Mouse (Mus musculus): ENCODE data around the gene Cps1.

The Cps1 gene

DNA sequence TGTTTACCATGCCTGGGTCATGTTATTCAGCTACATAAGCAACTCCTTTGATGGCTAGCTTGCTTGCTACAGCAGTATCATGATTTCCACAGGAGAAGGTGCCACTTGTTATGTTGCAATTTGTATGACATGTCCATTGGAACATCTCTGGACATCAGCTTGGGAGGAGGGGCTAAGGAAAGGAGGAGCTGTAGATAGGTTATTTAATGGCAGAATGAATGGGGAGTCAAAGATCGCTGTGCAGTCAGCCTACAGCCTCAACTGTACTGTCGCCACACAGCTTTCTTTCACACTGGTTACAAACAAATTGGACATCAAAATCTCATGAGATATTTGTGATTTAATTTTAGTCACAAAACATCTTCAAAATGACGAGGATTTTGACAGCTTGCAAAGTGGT is at the start of gene Cps1:
Cps1 (plus strand) TSS at position 230 of the 400 bp plus-strand sequence.
- DNase-seq, result no peak

- no peak for DNase-seq
Observed at GRCm38 (mm10) chr1:67077739-67078138, 45.1 kb upstream of the Cps1 start.

GRCm38 (mm10) chr1:67078666-67079065 is 44.2 kb upstream of the Cps1 start:
- DNase-seq, result no peak

DNA sequence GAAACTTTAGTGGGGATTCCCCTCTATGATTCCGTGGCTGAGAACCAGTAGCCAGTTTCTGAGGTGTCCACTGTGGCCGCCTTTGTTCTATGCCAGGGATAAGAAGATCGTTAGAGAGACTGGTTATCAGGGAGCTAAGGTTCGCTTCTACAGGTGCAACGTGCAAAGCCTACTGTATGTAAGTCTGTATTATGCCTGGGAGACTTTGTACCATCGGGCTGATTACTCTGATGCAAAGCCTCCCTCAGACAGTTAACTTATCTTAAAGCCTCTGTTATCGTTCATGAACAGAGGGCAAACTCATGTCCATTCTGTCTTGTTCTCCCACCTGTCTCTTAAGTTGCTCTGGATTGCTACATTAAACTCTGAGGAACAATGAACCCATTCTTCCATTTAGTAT is 43.7 kb upstream of the Cps1 start:
- no peak for DNase-seq

GRCm38 (mm10) chr1:67092473-67092872 is 30.4 kb upstream of the Cps1 start:
- no peak for DNase-seq

- no peak for DNase-seq
Observed at GRCm38 (mm10) chr1:67099215-67099614, 23.6 kb upstream of the Cps1 start.

DNA sequence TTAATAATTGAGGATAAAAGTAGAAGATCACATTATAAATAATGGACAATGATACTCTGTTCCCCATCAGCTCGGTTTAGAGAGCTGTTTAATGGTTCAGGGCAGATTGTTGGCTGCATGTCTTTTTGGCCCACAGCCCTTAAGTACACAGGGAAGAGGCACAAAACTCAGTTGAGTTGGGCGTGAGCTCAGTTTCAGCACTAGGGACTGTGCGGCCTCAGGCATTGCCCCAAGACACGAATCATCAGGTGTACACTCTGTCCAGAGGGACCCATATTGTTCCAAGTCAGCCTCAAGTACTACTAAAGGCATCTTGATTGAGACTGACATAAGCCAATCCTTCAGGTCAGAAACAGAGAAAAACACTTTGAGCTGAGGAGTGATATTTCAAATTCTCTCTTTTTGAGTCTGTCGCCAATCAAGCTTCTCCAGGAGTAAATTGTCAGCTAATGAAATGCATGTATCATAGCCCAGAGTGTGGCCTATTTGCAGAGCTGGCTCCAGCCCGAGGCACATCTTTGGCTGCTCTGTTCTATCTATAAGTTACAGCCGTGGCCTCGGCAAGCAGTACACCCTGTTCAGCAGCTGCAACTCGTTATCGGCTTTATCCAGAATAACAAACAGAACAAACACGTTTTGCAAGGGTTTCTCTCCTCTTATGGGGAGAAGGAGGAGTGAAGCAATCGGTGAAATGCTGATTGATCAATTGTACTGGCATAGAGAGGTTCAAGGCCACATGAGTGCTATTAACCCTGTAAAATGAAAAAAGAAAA is 19.2 kb upstream of the Cps1 start:
- DNase-seq, result no peak

DNA sequence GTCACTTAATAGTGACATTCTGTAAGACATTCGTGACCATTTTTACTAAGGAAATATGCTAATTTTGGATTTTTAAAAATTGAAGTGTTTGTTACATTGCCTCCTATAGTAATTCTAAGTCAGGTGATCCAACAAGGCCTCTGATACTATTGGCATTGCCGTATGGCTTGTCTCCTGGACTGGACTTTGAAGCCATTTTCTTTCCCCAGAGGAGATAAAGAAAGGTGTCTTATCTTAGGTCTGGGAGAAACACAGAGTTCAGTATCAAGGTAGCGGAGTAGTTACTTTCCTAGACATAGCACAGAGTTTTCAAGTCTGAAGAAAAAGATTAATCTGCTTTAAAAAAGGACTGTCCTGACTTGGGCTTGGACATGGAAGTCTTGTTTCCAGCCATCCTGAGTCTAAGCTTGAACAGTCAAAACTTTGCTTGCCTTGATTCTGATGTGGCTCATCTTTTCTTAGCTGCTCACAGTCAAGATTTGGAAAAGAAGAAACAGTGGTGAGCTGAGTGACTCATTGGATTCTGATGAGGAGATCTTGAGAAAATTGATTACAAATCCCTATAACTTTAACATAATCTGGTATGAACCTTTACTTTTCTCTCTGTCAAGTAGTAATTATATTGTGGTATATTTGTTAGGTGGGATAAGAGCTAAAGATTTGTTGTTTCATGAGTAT is 11.1 kb upstream of the Cps1 start:
- DNase-seq, result no peak

- no peak for DNase-seq
Observed at GRCm38 (mm10) chr1:67113343-67114030, 9.3 kb upstream of the Cps1 start.

DNA sequence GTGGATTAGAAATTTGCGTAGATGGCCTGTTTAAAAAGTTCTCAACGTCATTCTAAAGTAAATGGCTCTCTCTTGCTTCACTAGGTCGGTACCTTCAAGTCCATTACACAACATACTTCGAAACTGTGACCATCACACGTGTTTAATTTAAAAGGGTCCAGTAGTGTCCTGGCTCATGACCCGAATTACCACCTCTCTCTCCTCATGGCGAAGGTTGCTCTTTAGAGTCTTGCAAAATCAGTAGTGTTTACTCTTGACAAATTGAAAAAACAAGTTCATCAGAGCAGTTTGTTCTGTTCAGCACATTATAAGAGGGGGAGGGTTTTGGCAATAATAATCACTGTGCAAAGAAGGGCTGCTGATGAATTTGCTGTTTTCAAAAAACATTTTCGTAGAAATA is 6.3 kb upstream of the Cps1 start:
- no peak for DNase-seq

DNA sequence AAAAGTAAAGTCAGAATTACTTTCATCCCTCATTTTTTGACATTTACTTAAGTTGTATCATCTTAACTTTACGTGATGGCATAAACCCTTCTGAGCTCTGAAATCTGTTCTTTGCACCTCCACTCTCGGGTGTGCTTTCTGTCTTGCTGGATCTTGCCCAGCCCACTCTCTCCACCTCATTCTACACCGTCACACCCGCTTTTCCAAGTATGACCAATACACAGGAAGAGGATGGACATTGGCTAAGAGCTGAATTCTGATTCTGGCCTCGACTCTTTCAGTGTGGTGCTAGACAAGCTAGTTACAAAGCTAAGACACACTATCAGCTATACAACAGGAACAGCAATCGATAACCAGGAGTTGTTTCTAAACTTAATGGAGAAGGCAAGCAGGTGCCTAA is 5.0 kb upstream of the Cps1 start:
- DNase-seq, result no peak

DNA sequence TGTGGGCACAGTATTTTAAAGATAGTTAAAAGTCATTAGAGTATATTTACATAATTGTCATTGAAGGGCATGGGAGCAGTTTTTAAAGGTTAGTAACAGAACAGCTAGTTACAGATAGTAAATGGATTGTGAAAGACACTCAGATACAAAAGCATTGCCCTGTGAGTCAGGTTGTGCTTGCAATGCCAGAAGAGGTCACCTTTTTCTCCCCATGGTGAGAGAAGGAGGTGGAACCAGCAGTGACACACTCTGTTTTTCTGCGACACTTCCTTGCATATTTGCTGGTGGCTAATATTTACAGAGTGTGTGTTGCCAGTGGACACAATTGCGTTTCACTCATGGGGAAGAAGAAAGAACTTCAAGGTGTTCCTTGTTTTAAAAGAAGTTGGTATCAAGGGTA is 2.6 kb downstream of the Cps1 start:
- no peak for DNase-seq

DNA sequence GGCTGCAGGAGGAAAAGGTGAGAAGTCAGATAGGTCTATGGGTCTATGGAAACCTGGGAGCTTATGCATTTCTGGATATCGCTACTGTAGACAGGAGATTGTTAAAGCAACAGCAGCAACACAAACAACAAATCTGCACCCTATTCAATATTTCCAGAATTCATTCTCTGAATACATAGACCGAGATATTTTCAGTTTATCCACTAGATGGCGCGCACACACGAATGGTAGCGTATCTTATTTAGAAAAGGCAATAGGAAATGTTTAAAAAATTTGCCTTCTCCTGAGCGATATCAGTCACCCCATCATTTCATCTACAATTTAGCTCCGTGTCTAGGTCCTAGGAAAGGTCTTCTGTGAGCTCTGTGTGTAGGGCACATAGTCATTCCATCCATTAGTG is 21.1 kb downstream of the Cps1 start:
- no peak for DNase-seq

GRCm38 (mm10) chr1:67151246-67151645 is 28.4 kb downstream of the Cps1 start:
- no peak for DNase-seq

DNA sequence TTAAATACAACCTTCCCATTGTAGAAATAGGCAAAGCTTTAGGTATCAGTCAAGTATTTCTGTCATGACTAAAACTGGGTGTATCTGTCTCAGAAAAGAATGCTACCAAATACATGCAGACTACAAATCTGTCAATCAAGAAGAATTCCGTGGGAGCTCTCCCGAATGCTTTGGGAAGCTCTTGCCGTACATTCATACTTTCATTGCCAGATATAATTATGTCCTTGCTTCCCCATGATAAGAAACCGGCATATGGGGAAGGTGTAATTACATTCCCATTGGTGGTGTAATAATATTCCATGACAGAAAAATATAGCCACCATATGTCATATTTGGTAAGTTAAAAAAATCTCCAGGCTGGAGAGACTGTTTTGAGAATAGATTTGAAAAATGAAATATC is 44.5 kb downstream of the Cps1 start:
- no peak for DNase-seq

DNA sequence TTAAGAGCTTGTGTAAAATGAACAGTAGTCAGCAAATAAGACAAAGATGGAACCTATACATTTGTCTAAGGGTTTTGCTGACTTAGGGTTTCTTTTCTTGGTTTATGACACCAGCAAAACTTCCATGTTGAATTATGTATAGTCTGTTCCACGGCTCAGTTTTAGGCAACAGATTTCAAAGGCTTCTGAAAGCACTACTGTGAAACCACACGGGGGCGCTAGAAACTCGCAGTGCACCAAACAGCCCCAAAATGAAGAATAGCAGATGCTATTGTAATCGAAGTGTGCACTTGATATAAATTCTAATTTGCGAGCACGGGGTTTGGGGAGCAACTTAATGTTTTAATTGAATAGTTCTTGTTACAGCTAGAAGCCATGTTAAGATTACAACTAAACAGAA is 58.3 kb downstream of the Cps1 start:
- DNase-seq, result no peak

DNA sequence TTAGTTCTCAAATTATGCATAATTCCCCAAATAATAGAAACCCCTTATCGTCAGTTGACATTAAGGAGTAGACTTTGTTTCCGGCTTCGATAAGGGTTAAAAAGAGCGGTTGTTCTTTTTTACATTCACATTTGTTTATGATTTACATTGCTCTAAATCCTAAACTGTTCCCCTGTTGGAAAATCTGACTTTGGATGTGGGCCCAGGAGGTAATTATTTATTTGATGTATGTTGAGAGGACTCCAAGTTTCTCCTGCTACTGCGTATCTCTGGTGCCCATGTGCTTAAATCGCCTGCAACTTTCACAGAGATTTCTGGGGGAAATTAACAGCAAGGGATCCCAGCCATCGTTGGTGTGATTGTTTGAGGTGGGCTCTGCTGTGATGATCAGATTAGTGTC is 59.4 kb downstream of the Cps1 start:
- DNase-seq, result no peak

- DNase-seq, result no peak
Observed at GRCm38 (mm10) chr1:67183532-67183931, 60.7 kb downstream of the Cps1 start.

DNA sequence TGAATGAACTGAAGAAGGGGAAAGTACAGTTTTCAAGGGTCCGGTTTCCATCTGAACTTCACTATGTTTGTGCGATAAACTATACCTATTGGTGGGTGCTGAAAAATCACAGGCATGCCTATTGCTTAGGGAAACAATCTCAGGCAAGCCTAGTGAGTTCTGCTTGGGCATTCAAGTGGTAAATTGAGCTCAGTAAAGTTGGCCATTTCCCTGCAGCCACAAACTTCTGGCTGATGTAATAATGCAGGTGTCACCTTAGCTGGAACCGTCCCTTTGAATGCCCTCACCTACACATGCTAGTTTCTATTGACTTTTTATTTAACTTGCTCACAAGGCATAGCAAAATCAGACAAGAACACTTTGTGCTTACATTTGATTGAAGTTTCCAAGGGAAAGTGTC is 61.3 kb downstream of the Cps1 start:
- DNase-seq, result no peak

GRCm38 (mm10) chr1:67197335-67197734 is 74.5 kb downstream of the Cps1 start:
- DNase-seq, result no peak

DNA sequence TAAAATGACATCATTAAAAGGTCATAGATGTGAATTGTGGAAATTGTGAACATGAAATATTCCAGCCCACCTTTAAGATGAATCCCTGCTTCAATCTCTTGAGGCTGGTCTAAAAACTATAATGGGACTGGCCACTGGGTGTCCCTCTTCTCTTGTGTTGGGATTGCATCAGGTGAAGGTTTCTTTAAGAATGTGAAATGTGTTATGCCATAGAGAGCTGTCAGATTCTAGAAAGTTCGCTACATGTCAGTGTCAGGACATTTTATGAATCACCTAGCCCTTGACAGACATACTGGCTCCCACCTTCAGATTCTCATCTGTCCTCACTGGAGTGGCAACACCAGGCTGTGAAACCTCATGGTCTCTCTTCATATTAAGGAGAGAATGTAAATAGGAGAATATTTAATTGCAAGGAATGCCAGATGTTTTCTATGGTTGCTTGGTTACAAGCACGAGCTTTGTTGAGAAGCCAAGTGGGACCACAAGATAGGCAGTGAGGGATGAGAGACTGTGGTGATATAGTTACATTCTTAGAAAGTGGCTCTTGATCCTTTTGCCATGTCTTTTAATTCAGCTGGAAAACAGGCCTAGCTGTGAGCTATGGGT is 95.6 kb downstream of the Cps1 start:
- DNase-seq, result no peak

DNA sequence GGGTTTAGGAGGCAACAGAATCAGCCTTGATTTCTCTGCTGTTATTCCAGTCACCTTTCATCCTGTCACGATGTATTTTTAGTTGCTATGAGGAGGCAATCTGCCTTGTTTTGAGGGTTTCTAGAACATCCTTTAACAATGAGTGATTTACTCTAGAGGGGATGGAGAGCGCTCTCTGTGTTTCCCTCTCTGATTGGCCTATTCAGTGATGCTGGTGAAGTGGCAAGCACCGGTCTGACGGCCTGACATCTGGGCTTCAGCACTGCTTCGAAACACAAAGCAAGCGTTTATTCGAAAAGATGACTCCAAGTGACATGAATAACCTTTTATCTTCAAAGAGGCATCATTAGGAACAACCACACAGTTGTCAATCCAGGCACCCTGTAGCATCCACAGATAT is 100.8 kb downstream of the Cps1 start:
- DNase-seq, result no peak

DNA sequence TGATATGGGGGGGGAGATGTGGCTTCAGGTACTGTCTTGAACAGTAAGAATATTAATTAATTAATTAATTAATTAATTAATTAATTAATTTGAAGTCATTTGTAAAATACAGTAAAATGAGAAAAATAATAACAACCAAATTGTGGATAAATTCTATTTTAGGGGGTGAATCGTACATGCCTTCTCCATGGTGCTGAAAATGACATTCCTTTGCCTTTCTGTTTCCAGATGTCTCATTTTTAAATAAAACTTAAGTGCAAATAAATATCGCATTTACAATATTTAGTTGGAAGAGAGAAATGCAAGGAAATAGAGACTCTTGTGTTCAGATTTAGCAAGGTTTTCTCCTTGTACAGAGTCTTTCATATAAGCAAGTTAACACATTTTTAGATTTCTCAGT is 112.0 kb downstream of the Cps1 start:
- no peak for DNase-seq
